Mouse (Mus musculus) liver, postnatal 0 days (tissue): Measurements from ENCODE around the gene Serping1.

Experiments used
- CTCF ChIP-seq: sonication (generic); IDR thresholded peaks from 2 replicates; pipeline ENCODE4 v1.5.1; 2016; ENCODE audit warnings: antibody characterized with exemption, low read depth
- EP300 ChIP-seq: IDR thresholded peaks from 2 replicates; pipeline ENCODE4 v1.6.1; 2016; ENCODE audit warnings: antibody characterized with exemption, low read depth, mild to moderate bottlenecking

GRCm38 (mm10) chr2:84731206-84731605, 44.0 kb downstream of the Serping1 start:
- no peak for TF ChIP-seq CTCF
- TF ChIP-seq EP300: no peak
